Mouse (Mus musculus): ENCODE data around the gene Olfr603. TPM values are rescaled to one million over a fixed set of nuclear protein-coding genes. Genes with fewer than 3 reads are reported as not detected.
"Not testable (repeated sequence)": the region's sequence is repeated elsewhere in the genome, so short reads cannot be mapped to it uniquely, and the experiment has no call there.

Olfr603 gene
- polyA plus RNA-seq (2014; fragmentation: Nextera tagmentation; extraction: Ambion mirVana), result not detected in 2 replicates

- Histone ChIP-seq H3K27me3 (ENCODE audit: control insufficient read depth, insufficient read depth, low read length) (no peaks in the 10 kb centered on the region), H3K36me3 (replicated peaks; ENCODE audit: control insufficient read depth, insufficient read depth, low read depth, low read length) (no peaks in the 10 kb centered on the region), H3K4me2 (ENCODE audit: low read depth, low read length) (no peak within 1 kb of the TSS)
These were observed at the start of gene Olfr603 for GRCm38 (mm10) chr7:103386077-103386476. Olfr603 (minus strand) TSS chr7:103386177.

GRCm38 (mm10) chr7:103414772-103415171 lies 28.8 kb upstream of the Olfr603 start, which contains the start of gene Usp17lc:
Usp17lc (plus strand) TSS chr7:103415072.
- not testable (repeated sequence) for H3K4me2 ChIP-seq (ENCODE audit: low read depth, low read length); H3K27ac ChIP-seq (replicated peaks; ENCODE audit: low read depth, low read length); H3K27me3 ChIP-seq (ENCODE audit: control insufficient read depth, insufficient read depth, low read length); DNase-seq (ENCODE audit: low spot score); H3K36me3 ChIP-seq (replicated peaks; ENCODE audit: control insufficient read depth, insufficient read depth, low read depth, low read length); H3K9me3 ChIP-seq (replicated peaks; ENCODE audit: control insufficient read depth, low read length); H3K4me3 ChIP-seq (ENCODE audit: low read depth, low read length); H3K9ac ChIP-seq (replicated peaks; ENCODE audit: low read length); ATAC-seq (replicated peaks; ENCODE audit: insufficient number of reproducible peaks, low FRiP score, low TSS enrichment, low read depth); H3K4me1 ChIP-seq (ENCODE audit: control insufficient read depth, insufficient read depth, low read length)
- WGBS, result 57% methylated on average over 1 of the region's 1 CpGs

More at GRCm38 (mm10) chr7:103386077-103386476, at the start of gene Olfr603:
- no peak for ATAC-seq (replicated peaks; ENCODE audit: insufficient number of reproducible peaks, low FRiP score, low TSS enrichment, low read depth)
- Histone ChIP-seq H3K9me3 (replicated peaks; ENCODE audit: control insufficient read depth, low read length) (no peaks in the 10 kb centered on the region), H3K4me1 (ENCODE audit: control insufficient read depth, insufficient read depth, low read length) (no peaks in the 10 kb centered on the region), H3K27ac (replicated peaks; ENCODE audit: low read depth, low read length) (no peak within 1 kb of the TSS), H3K9ac (replicated peaks; ENCODE audit: low read length) (no peak within 1 kb of the TSS), H3K4me3 (ENCODE audit: low read depth, low read length) (no peak within 1 kb of the TSS)
- no peak for DNase-seq (ENCODE audit: low spot score)

GRCm38 (mm10) chr7:103406521-103407055 lies 20.6 kb upstream of the Olfr603 start:
- H3K36me3 ChIP-seq (replicated peaks; ENCODE audit: control insufficient read depth, insufficient read depth, low read depth, low read length); H3K4me2 ChIP-seq (ENCODE audit: low read depth, low read length); H3K27me3 ChIP-seq (ENCODE audit: control insufficient read depth, insufficient read depth, low read length); H3K4me3 ChIP-seq (ENCODE audit: low read depth, low read length); H3K9ac ChIP-seq (replicated peaks; ENCODE audit: low read length); ATAC-seq (replicated peaks; ENCODE audit: insufficient number of reproducible peaks, low FRiP score, low TSS enrichment, low read depth); H3K9me3 ChIP-seq (replicated peaks; ENCODE audit: control insufficient read depth, low read length); H3K4me1 ChIP-seq (ENCODE audit: control insufficient read depth, insufficient read depth, low read length); DNase-seq (ENCODE audit: low spot score); H3K27ac ChIP-seq (replicated peaks; ENCODE audit: low read depth, low read length): not testable (repeated sequence)
- WGBS, result 70% methylated on average over 3 of the region's 3 CpGs

GRCm38 (mm10) chr7:103398981-103399380 lies 13.0 kb upstream of the Olfr603 start:
- Histone ChIP-seq H3K4me3 (ENCODE audit: low read depth, low read length) (no peak overlapping the region), H3K36me3 (replicated peaks; ENCODE audit: control insufficient read depth, insufficient read depth, low read depth, low read length) (no peaks in the 10 kb centered on the region), H3K27me3 (ENCODE audit: control insufficient read depth, insufficient read depth, low read length) (no peaks in the 10 kb centered on the region), H3K4me2 (ENCODE audit: low read depth, low read length) (no peak overlapping the region), H3K9me3 (replicated peaks; ENCODE audit: control insufficient read depth, low read length) (no peaks in the 10 kb centered on the region), H3K9ac (replicated peaks; ENCODE audit: low read length) (no peak overlapping the region), H3K27ac (replicated peaks; ENCODE audit: low read depth, low read length) (no peak overlapping the region), H3K4me1 (ENCODE audit: control insufficient read depth, insufficient read depth, low read length) (no peaks in the 10 kb centered on the region)
- no peak for DNase-seq (ENCODE audit: low spot score)
- WGBS, result 9% methylated on average over 1 of the region's 1 CpGs
- no peak for ATAC-seq (replicated peaks; ENCODE audit: insufficient number of reproducible peaks, low FRiP score, low TSS enrichment, low read depth)

- Histone ChIP-seq H3K4me3 (ENCODE audit: low read depth, low read length) (no peak overlapping the region), H3K9me3 (replicated peaks; ENCODE audit: control insufficient read depth, low read length) (no peaks in the 10 kb centered on the region), H3K27me3 (ENCODE audit: control insufficient read depth, insufficient read depth, low read length) (no peaks in the 10 kb centered on the region), H3K27ac (replicated peaks; ENCODE audit: low read depth, low read length) (no peak overlapping the region), H3K4me1 (ENCODE audit: control insufficient read depth, insufficient read depth, low read length) (no peaks in the 10 kb centered on the region), H3K36me3 (replicated peaks; ENCODE audit: control insufficient read depth, insufficient read depth, low read depth, low read length) (no peaks in the 10 kb centered on the region), H3K4me2 (ENCODE audit: low read depth, low read length) (no peak overlapping the region), H3K9ac (replicated peaks; ENCODE audit: low read length) (no peak overlapping the region)
- DNase-seq (ENCODE audit: low spot score) (no peak), ATAC-seq (replicated peaks; ENCODE audit: insufficient number of reproducible peaks, low FRiP score, low TSS enrichment, low read depth) (no peak)
These were observed 11.8 kb upstream of the Olfr603 start for GRCm38 (mm10) chr7:103397758-103398157.

GRCm38 (mm10) chr7:103362555-103362954 lies 23.4 kb downstream of the Olfr603 start, which contains the start of gene Olfr601:
Olfr601 (minus strand) TSS chr7:103362655.
- H3K4me3 ChIP-seq (ENCODE audit: low read depth, low read length), result no peak within 1 kb of the TSS
- H3K9ac ChIP-seq (replicated peaks; ENCODE audit: low read length), result no peak within 1 kb of the TSS
- no peak within 1 kb of the TSS for H3K27ac ChIP-seq (replicated peaks; ENCODE audit: low read depth, low read length)
- H3K9me3 ChIP-seq (replicated peaks; ENCODE audit: control insufficient read depth, low read length), result no peaks in the 10 kb centered on the region
- no peak for ATAC-seq (replicated peaks; ENCODE audit: insufficient number of reproducible peaks, low FRiP score, low TSS enrichment, low read depth)
- DNase-seq (ENCODE audit: low spot score), result no peak
- no peaks in the 10 kb centered on the region for H3K4me1 ChIP-seq (ENCODE audit: control insufficient read depth, insufficient read depth, low read length)
- H3K4me2 ChIP-seq (ENCODE audit: low read depth, low read length), result no peak within 1 kb of the TSS
- WGBS, result 88% methylated on average over 1 of the region's 1 CpGs
- no peaks in the 10 kb centered on the region for H3K36me3 ChIP-seq (replicated peaks; ENCODE audit: control insufficient read depth, insufficient read depth, low read depth, low read length)
- no peaks in the 10 kb centered on the region for H3K27me3 ChIP-seq (ENCODE audit: control insufficient read depth, insufficient read depth, low read length)

- H3K27ac ChIP-seq (replicated peaks; ENCODE audit: low read depth, low read length), result no peak within 1 kb of the TSS
- no peaks in the 10 kb centered on the region for H3K4me1 ChIP-seq (ENCODE audit: control insufficient read depth, insufficient read depth, low read length)
- no peak for ATAC-seq (replicated peaks; ENCODE audit: insufficient number of reproducible peaks, low FRiP score, low TSS enrichment, low read depth)
- no peak within 1 kb of the TSS for H3K4me2 ChIP-seq (ENCODE audit: low read depth, low read length)
- H3K9me3 ChIP-seq (replicated peaks; ENCODE audit: control insufficient read depth, low read length), result no peaks in the 10 kb centered on the region
- no peaks in the 10 kb centered on the region for H3K27me3 ChIP-seq (ENCODE audit: control insufficient read depth, insufficient read depth, low read length)
- no peak within 1 kb of the TSS for H3K4me3 ChIP-seq (ENCODE audit: low read depth, low read length)
- H3K9ac ChIP-seq (replicated peaks; ENCODE audit: low read length), result no peak within 1 kb of the TSS
- H3K36me3 ChIP-seq (replicated peaks; ENCODE audit: control insufficient read depth, insufficient read depth, low read depth, low read length), result no peaks in the 10 kb centered on the region
- no peak for DNase-seq (ENCODE audit: low spot score)
These were observed 36.4 kb downstream of the Olfr603 start, which contains the start of gene Olfr600 for GRCm38 (mm10) chr7:103349569-103349968. Olfr600 (minus strand) TSS chr7:103349669.

- Histone ChIP-seq H3K9ac (replicated peaks; ENCODE audit: low read length) (no peak within 1 kb of the TSS), H3K36me3 (replicated peaks; ENCODE audit: control insufficient read depth, insufficient read depth, low read depth, low read length) (no peaks in the 10 kb centered on the region), H3K4me2 (ENCODE audit: low read depth, low read length) (no peak within 1 kb of the TSS), H3K27ac (replicated peaks; ENCODE audit: low read depth, low read length) (no peak within 1 kb of the TSS), H3K27me3 (ENCODE audit: control insufficient read depth, insufficient read depth, low read length) (no peaks in the 10 kb centered on the region), H3K4me1 (ENCODE audit: control insufficient read depth, insufficient read depth, low read length) (no peaks in the 10 kb centered on the region), H3K9me3 (replicated peaks; ENCODE audit: control insufficient read depth, low read length) (no peaks in the 10 kb centered on the region), H3K4me3 (ENCODE audit: low read depth, low read length) (no peak within 1 kb of the TSS)
- DNase-seq (ENCODE audit: low spot score) (no peak), ATAC-seq (replicated peaks; ENCODE audit: insufficient number of reproducible peaks, low FRiP score, low TSS enrichment, low read depth) (no peak)
- WGBS, result 63% methylated on average over 1 of the region's 1 CpGs
These were observed 50.4 kb downstream of the Olfr603 start, which contains the start of gene Olfr599 for GRCm38 (mm10) chr7:103335617-103336016. Olfr599 (plus strand) TSS chr7:103335917.
